Mouse (Mus musculus) G1E (cell line): Measurements from ENCODE around the gene Naa38.

Experiments
- CTCF ChIP-seq: IDR thresholded peaks from 2 replicates; pipeline ENCODE4 v1.5.1; 2012; ENCODE audit warnings: low read depth, low read length, inconsistent platforms, mixed read lengths
- GATA1 ChIP-seq: IDR thresholded peaks from 2 replicates; pipeline ENCODE4 v1.6.1; 2012; ENCODE audit warnings: borderline replicate concordance, low read length, inconsistent platforms, mixed read lengths
- POLR2AphosphoS5 ChIP-seq: IDR thresholded peaks from 2 replicates; pipeline ENCODE4 v1.6.1; 2012; ENCODE audit warnings: low read depth, low read length, inconsistent platforms; ENCODE audit not compliant: insufficient replicate concordance
- TAL1 ChIP-seq: conservative IDR thresholded peaks from 2 replicates; pipeline ENCODE4 v1.6.1; 2012; ENCODE audit warnings: low read depth, low read length, inconsistent platforms, mixed read lengths

DNA sequence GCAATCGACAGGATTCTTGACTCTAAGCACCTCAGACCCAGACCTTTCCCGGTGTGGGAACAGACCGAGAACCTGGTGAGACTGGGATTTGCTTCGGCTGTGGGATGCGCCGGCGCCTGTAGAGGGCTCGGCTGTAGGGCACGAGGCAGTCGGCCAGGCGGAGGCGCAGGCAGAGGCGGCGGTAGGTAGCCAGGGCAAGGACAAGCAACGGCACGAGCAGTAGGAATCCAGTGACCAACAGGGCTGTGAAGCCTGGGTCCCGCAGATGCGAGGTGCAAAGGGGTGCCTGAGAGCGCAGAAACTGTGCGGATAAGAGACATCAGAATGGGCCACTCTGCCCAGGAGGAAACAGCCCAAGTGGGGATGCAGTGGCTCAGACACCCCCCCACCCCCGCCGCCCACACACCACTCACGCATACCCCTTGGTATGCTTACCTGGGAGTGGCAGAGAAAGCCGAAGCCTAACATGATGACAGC lies 2.3 kb downstream of the Naa38 start:
- TF ChIP-seq POLR2AphosphoS5 (no peak), CTCF (no peak), GATA1 (no peak), TAL1 (no peak)
